Mouse (Mus musculus) skeletal muscle tissue, adult 2 months (tissue): ENCODE results near the gene Parp6.
A peak's percentile ranks its signal among the peaks of the same experiment; 100 is the strongest.

Experiments
- DNase-seq: peaks from one replicate; pipeline ENCODE4 v3.0.0-alpha.2; 2012; ENCODE audit warnings: low read depth, low spot score

The Parp6 gene

DNA sequence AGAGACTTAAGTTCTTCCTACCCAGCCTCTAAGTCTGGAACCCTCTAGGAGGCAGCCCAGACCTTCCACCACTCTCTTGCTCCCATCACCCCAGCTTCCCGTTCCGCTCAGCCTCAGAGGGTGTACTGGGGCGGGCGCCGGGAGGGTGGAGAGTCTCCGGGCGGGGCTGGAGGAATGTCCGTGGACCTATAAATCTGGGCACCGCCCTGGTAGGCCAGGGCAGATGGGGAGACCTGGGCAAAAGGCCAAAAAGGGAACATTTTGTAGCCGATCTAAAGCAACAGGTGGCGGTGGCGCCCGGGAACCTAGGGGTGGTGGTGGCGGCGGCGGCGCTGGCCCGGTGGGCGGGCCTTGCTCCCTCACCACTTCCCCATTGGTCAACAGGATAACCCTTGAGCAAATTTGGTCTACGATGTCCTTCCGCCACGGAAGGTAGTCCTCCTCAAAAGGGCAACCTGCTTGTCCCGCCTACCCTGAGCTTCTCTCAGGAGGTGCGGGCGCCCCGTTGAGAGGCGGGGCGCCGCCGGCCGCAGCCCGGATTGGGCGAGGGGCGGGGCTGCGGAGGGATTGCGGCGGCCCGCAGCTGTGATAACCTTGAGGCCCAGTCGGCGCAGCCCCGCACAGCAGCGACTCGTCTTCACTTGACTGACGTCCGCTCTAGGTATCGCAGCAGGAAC, 39.0 kb downstream of the Parp6 start, which contains the start of gene Pkm:
TSS of gene Pkm (plus strand) at position 411 of the 677 bp plus-strand sequence.
- DNase-seq = peak; percentile 100

DNA sequence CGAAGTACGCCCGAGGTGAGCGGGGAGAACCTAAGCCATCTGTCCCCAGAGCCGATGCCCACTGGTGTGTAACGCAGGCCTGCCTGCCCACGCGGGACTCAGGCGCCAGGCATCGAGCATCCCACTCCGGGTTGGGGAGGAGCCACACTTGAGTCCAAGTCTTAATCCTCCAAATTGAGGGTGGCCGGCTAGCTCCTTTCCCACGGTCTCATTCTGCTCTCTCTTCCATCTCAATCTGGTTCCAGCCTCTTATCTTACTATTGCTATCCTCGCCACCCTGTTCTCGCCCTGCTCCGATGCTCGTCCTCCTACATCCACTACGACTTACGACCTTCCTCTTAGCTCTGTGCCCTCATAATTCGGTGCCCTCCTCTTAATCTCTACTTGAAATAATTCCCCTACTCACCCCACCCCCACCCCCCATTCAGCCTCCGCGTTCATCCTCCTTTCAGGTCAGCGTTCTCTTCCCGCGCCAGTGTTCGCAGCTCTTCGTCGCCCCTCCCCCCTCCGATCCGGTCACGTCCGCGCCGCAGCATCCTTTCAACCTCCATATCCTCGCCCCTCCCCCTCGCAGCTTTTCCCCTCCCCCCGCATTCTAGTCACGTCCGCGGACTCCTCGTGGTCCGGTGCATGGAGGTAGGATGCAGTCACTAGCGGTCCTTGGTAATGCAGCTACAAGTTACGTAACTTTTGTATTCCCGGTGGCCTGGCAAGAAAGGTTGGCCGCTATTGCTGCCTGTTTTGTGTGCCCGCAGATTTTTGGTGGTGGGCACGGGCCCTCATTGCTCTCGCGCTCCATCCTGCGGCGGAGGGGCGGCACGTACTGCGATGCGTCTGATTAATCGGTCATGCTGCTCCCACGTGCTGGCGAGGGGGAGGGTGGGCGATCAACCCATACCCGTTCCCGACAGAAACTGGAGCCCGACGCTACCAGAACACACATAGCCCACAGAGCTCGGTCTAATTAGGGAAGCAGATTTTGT, 39.8 kb downstream of the Parp6 start:
- DNase-seq = peak; percentile 83

DNA sequence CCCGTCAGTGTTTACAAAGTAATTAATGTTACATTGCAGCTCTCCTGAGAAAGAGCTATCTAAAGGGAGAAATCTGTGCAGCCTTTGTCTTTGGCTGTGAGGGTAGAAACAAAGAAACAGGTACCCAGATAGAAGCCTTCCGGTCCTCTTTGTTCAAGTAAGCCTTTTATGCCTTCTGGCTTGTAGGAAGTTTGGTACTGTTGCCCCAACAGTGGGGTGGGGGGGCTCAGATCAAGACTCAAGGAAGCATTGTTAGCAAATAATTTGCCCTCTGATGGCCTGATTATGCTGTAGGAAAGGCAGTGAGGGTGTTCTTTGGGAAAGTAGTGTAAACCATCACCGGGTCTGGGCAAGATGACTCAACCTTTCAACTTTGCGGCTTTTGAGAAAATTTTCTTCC, 41.1 kb downstream of the Parp6 start:
- DNase-seq = no peak

DNA sequence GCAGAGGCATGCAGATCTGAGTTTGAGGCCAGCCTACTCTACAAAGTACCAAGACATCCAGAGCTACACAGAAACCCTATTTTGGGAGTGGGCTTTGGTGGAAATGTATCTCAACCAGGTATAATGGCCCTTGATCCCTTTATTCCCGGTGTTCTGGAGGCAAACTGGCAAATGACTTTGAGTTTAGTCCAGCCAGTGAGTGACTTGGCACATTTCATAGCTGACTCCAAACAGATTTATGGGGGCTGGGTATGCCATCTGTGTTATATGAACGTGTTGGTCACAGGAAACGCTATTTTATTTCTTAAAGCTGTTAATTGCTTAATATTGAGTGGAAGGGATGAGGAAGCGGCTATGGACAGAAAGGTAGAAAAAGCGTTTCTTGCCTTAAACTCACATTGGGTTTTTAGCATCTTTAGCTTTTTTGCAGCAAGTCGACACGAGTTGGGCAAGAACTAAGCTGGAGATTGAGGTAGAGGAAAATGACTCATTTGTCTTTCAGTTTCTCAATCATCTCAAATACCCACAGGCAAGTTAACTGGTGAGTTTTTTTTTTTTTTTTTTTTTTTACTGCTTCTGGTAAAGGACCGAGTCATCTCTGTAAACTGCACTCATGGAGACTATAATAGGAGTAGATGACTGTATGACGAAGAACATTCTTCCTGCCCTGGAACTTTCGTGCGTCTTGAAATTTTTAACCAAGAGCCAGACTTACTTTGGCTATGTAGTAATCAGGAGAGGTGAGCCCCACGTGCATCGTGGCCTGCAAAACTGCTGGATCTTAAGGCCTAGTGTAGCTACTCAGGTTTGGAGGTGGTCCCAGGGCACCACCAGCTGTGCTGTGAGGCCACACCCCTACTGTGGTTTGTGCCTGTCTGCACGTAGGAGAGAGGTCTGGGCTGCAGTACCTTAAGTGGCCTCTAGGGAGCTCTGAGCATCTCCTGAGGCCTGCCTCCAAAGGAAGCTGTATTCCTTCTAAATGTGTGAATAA, 42.2 kb downstream of the Parp6 start:
- DNase-seq = peak; percentile 90

DNA sequence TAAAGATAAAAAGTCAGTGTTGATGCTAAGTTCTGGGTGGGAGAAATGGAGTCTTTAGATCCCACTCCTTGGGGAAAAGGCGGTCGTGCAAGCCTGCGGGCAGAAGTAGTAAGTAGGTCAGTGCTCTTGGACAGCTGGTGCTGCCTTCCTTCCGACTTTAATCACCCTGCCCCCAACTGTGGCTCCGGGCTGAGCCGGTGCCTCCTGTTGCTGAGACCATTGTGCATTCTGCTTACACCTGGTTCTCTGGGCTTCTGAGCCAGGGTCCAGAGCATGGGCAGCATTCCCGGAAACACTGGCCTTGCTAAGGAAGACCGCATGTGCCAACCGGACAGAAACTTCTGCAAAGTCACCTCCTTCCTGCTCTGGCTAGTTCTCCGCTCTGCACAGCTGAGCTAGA, 43.3 kb downstream of the Parp6 start:
- DNase-seq = peak; percentile 75

DNA sequence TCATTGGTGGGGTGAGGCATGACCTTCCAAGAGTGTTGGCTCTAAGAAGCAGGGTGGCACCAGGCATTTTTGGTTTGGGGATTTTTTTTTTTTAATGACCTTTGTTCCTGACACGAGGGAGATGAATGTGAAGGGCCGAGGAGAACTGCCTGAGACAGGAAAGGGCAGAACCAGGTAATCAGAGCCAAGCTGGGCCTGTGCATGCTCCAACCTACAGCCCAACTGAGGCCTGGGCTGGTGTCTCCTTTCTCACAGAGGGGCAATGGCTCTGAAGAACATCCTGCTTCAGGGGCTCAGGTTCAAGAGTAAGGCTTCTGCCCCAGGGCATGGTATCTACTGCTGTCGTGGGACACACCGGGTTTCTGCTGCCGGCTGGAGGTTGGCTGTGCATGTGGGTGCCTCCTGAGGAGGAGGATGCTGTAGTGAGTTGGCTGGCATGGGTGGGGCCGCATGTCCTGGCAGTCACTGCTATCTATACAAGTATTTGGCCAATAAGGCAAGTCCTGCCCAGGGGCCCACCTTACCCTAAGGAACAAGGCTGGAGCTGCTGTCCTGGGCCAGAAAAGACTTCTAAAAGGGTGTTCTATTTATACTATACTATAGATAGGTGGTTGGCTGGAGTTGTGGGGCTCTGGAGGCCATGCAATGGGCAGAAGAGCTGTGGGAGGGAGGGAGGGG, 44.4 kb downstream of the Parp6 start:
- DNase-seq = no peak

DNA sequence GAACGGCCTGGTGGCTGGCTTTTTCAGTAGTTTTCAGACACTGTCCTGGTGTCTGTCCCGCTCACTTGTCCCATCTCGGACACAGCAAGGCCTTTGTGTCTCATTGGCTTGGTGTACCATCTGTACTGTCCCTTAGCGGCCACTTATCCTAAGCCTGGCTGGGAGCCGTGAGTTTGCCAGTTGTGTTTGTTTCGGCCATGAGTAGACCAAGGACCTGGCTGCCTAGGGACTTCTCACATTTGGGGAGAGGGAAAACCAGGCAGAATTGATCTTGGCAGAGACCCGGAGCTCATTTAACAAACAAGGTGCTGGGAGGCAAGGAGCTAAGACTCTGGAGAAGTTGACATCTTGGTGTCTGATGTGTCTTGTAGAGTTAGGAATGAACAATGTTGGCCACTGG, 46.1 kb downstream of the Parp6 start:
- DNase-seq = no peak

DNA sequence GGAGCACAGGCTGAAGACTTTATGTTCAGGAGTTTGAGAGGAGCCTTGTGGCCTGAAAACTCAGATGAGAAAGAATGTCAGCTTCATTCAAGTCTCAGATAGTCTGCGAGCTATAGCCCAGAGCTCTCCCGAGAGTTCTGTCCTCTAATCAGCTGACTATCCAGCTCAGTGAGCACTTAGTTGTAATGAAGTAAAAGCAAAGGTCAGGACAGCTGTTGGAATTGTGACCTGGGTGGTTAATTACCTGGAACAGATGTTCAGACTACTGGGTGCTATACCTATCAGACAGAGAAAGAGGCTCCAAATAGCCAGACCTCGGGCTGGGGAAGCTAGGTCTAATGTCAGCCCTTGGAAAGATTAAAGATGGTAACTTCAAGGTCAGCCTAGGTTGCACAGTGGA, 46.9 kb downstream of the Parp6 start:
- no peak for DNase-seq

DNA sequence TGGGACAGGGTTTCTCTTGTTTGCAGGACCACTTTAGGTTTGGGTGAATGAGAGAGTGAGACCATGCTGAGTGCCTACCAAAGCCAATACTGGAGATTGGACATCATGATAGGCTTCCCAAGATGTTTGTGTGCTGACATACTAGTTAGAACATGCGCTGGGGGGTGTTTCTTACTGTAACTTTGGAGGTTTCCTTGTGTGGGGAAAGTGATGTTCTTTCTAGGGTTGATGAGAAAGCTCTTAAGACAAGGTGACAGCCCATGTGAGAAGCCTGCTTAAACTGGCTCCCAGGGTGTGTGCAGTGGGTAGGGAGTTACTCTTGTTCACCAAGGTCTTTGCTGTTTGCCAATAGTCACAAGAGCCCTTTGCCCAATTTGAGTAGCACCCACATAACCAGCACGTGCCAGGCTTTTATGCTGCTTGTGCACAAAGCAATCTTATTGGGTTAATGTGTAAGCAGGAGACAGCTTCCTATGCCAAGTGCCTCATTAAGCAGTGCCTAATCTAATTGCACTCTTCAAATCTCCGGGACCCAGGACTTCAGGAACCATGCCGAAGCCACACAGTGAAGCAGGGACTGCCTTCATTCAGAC, 47.7 kb downstream of the Parp6 start:
- no peak for DNase-seq

DNA sequence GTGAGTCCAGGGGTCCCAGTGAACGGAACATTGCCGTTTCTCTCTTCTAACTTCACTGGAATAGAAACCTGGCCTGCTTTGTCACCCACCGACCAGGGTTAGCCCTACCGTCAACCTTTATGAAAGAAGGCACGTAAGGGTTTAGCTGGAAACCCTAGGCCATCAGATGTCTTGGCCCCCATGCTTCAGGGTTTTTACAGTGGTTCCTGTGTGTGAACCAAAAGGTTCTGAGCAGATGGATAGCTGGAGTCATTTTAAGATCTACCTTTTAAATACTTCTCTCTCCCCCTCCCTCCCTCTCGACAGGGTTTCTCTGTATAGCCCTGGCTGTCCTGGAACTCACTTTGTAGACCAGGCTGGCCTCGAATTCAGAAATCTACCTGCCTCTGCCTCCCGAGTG, 48.9 kb downstream of the Parp6 start:
- DNase-seq = no peak

DNA sequence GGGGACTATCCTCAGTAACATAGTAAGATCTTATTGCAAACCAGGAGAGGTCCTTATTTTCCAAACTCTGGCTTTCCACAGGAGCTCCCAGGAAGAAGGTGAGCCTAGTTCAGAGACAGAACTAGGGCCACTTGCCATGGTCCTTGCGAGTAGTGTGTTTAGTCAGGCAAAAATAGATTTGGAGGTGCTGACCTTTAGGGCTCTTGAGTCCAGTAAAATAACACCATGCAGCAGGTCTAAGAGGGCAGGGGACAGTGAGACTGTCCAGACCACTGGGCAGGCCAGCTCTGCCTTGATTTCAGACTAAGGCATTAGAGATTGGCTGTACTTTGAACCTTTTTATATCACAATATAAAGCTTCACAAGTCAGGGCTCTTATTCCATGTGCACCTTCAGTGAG, 49.7 kb downstream of the Parp6 start:
- DNase-seq = no peak

DNA sequence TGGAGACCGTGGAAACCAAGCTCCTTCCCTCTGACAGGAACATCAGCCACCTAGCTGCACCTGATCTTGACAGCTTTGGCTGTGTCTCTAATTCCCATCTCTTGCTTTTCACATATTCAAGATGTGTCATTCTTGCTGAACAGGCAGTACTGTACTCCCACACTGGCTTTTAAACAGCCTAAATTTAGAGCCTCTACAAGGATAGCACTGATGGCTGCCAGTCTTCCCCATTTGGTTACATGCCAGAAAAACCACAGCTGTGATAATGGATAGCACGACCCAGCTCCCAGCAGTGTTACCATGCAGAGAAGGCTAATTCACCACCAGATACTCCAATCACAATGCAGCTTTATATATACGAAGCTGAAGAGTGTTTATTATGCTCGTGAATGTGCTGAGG, 50.2 kb downstream of the Parp6 start:
- DNase-seq = peak; percentile 78

DNA sequence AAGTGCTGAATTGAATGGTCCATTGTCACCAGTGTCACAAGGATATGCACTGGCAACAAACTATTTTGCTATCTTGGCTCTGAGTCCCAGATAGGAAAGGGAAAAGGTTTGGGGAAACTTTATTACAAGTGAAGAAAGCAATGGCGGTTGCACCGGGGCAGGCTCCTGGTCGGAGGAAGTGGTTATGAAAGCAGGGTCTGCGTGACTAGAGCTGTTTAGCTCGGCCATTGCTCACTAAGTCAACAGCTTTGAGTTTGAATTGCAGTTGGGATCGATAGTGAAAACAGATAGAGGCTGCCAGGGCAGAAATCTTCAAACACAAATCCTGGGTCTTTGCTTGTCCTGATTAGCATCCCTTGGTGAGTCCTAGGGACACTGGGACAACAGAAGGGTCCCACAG, 50.8 kb downstream of the Parp6 start:
- no peak for DNase-seq

DNA sequence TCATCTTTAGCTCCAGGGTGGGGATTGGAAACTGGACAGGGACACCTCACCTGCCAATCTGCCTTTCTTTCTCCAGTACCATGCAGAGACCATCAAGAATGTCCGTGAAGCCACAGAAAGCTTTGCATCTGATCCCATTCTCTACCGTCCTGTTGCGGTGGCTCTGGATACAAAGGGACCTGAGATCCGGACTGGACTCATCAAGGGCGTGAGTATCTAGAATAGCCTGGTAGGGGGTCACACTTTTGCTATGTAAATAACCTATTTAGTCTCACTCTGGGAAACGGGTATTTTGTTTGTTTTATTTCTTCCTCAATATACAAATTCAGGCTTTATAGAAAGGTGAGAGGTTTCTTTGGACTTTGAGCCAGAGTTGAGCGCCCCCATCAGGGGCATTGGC, 51.4 kb downstream of the Parp6 start:
- no peak for DNase-seq

DNA sequence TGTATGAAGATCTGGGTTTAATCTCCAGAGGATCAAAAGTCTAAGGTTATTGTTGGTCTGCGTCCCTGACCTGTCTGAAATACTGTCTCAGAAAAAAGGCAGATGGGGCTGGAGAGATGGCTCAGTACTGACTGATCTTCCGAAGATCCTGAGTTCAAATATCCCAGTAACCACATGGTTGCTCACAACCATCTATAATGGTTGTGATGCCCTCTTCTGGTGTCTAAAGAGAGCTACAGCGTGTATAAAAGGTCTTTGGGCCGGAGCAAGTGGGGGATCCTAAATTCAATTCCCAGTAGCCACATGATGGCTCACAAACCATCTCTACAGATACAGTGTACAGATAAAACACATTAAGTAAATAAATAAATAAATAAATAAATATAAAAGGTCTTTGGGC, 52.1 kb downstream of the Parp6 start:
- no peak for DNase-seq

DNA sequence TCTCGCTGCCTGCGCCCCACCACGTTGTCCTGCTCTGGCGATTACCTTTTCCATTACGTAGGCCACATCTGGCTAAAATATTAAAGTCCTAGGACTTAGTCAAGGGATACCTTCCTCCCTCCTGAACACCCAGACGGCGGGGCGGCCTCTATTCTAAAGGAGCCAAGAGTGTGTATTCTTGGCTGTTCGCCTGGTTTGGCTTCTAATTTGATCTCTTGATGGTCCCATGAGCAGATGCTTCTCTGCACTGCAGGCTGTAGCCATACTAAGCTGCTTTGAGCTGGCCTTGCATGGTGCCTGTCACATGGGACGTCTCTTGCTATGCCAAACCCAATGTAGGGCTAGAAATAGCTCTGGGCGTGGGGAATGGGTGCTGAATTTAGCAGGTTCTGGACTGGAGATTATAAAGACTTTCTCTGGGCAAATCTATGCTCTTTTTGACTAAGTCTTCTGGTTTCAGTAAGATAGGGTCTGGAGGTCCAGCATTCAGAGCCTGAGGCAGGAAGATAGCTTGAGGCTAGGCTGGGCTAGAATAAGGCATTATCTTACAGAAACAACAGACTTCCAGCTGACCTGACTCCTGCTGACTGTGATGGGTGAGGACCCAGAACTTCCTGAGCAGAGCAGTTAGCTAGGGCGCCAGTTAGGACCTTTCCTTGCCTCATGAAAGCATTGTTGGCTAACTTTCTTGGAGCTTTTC, 55.3 kb downstream of the Parp6 start:
- DNase-seq = peak; percentile 92

DNA sequence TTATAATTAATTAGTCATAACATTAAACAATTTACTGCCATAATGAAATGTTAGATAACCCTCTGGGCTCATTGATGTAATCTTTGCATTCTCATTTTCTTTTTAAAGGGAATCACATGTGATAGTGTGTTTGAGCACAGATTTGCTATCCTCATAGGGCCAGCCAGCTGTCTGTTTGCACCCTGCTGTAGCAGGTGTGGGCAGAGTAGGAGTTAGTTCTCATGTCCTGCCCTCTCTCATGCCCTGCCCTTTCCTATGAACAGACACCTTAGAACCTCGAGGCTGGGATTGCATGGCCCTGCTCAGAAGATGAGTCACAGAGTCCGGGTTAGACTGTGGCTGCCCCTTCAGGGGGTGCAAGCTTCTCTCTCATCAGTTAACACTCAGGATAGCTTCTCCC, 56.3 kb downstream of the Parp6 start:
- no peak for DNase-seq

DNA sequence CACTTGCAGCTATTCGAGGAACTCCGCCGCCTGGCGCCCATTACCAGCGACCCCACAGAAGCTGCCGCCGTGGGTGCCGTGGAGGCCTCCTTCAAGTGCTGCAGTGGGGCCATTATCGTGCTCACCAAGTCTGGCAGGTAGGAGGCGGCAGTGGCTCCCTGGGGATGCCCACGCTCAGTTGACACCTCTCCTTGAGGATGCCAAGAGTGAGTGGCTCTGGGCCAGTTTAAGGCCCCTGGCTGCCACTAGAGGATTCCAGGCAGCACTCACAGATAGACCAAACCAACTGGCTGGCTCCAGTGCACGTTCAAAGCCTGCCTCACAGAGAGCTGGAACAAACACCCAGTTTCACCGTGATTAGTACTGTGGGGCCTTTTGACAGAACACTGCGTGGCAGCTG, 58.5 kb downstream of the Parp6 start:
- DNase-seq = no peak

DNA sequence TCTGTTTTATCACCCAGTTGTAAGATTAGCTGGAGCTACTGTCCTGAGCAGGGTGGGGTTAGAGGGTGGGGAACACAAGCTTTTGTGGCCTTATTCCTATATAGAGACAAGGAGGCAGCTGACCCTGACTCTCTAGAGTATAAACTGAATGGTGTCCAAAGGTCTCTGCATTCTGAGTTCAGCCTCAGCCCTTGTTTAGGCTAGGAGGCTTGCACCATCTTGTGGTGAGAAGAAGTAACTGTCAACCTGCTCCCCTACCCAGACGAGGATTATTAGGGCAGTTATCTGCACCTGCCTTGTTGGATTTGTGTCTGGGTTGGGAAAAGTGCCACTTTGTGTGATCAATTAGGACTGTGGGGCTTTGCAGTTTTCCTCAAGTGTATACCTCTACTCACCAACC, 61.2 kb downstream of the Parp6 start:
- no peak for DNase-seq
